Mouse (Mus musculus) thymus, adult 2 months (tissue): Measurements from ENCODE around the gene Gp1bb.

Experiments
- CTCF ChIP-seq: fragments of 200-500 bp; IDR thresholded peaks from 2 replicates; pipeline ENCODE4 v1.5.1; 2012; ENCODE audit warnings: mild to moderate bottlenecking, control low read depth, low read length, moderate library complexity, borderline replicate concordance; ENCODE audit not compliant: control insufficient read depth, poor library complexity, insufficient read depth; ENCODE audit errors: extremely low read depth
- POLR2A ChIP-seq: fragments of 200-500 bp; IDR thresholded peaks from 2 replicates; pipeline ENCODE4 v1.6.1; 2012; ENCODE audit warnings: mild to moderate bottlenecking, low read length, control low read depth, moderate library complexity; ENCODE audit not compliant: control insufficient read depth, poor library complexity, insufficient read depth; ENCODE audit errors: extremely low read depth

DNA sequence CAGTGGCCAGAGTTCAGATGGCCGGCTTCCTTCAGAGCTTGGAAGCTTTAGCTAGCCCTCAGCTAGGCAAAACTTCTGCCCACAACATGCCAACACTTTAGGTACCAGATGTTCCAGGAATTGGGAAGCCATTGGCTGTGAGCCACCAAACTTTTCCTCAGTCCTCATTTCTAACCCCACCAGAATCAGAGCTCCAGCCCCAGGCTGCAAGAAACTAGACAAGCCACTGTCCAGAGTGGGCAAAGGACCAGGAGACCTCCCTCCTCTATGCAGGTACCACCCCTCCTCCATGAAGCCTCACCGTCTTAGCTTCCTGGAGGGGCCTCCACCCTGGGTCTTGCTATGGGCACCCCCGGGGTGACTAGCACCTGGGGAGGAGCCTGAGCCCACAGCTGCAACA is 5.0 kb upstream of the Gp1bb start:
- TF ChIP-seq POLR2A (no peak), CTCF (no peak)
